Mouse (Mus musculus): ENCODE results near the gene H2-Eb1.
"Not testable (repeated sequence)": the region's sequence is repeated elsewhere in the genome, so short reads cannot be mapped to it uniquely, and the experiment has no call there.

Gene H2-Eb1

GRCm38 (mm10) chr17:34288131-34288530 is 17.5 kb upstream of the H2-Eb1 start:
- DNase-seq (ENCODE audit: low spot score in 2 of 2), result no peak

- peak; percentile 61 to 64 for DNase-seq (ENCODE audit: low spot score in 2 of 2)
These were observed 14.1 kb upstream of the H2-Eb1 start for GRCm38 (mm10) chr17:34291609-34292008.

- DNase-seq (ENCODE audit: low spot score in 2 of 2), result no peak
These were observed 13.1 kb upstream of the H2-Eb1 start for GRCm38 (mm10) chr17:34292570-34292969.

GRCm38 (mm10) chr17:34293533-34293932 is 12.1 kb upstream of the H2-Eb1 start:
- peak in 1 of 2 experiments; percentile 29 for DNase-seq (ENCODE audit: low spot score in 2 of 2)

- no peak for DNase-seq (ENCODE audit: low spot score in 2 of 2)
These were observed 11.4 kb upstream of the H2-Eb1 start for GRCm38 (mm10) chr17:34294249-34294648.

GRCm38 (mm10) chr17:34295307-34295706 is 10.4 kb upstream of the H2-Eb1 start:
- DNase-seq (ENCODE audit: low spot score in 2 of 2), result no peak

- peak; percentile 85 for DNase-seq (ENCODE audit: low spot score in 2 of 2)
These were observed 9.5 kb upstream of the H2-Eb1 start for GRCm38 (mm10) chr17:34295891-34296794.

- no peak for DNase-seq (ENCODE audit: low spot score in 2 of 2)
These were observed 6.3 kb upstream of the H2-Eb1 start for GRCm38 (mm10) chr17:34299356-34299755.

GRCm38 (mm10) chr17:34300071-34300470 is 5.6 kb upstream of the H2-Eb1 start:
- DNase-seq (ENCODE audit: low spot score in 2 of 2), result no peak

- peak in 1 of 2 experiments; percentile 32 for DNase-seq (ENCODE audit: low spot score in 2 of 2)
These were observed 4.7 kb upstream of the H2-Eb1 start for GRCm38 (mm10) chr17:34300691-34301566.

- no peak for DNase-seq (ENCODE audit: low spot score in 2 of 2)
These were observed 3.9 kb upstream of the H2-Eb1 start for GRCm38 (mm10) chr17:34301670-34302190.

- DNase-seq (ENCODE audit: low spot score in 2 of 2), result no peak
These were observed 1.9 kb upstream of the H2-Eb1 start for GRCm38 (mm10) chr17:34303789-34304188.

GRCm38 (mm10) chr17:34304751-34305150 is 916 bp upstream of the H2-Eb1 start:
- DNase-seq (ENCODE audit: low spot score in 2 of 2), result peak; percentile 78 to 82

- DNase-seq (ENCODE audit: low spot score in 2 of 2), result no peak
These were observed 740 bp downstream of the H2-Eb1 start for GRCm38 (mm10) chr17:34306407-34306806.

GRCm38 (mm10) chr17:34307216-34307615 is 1.5 kb downstream of the H2-Eb1 start:
- no peak for DNase-seq (ENCODE audit: low spot score in 2 of 2)

- DNase-seq (ENCODE audit: low spot score in 2 of 2), result no peak
These were observed 2.5 kb downstream of the H2-Eb1 start for GRCm38 (mm10) chr17:34308161-34308560.

- no peak for DNase-seq (ENCODE audit: low spot score in 2 of 2)
These were observed 3.6 kb downstream of the H2-Eb1 start for GRCm38 (mm10) chr17:34309225-34309624.

- DNase-seq (ENCODE audit: low spot score in 2 of 2), result peak; percentile 57 to 64
These were observed 4.2 kb downstream of the H2-Eb1 start for GRCm38 (mm10) chr17:34309683-34310385.

- not testable (repeated sequence) for DNase-seq (ENCODE audit: low spot score in 2 of 2)
These were observed 4.9 kb downstream of the H2-Eb1 start for GRCm38 (mm10) chr17:34310526-34310925.

- DNase-seq (ENCODE audit: low spot score in 2 of 2), result no peak
These were observed 6.5 kb downstream of the H2-Eb1 start for GRCm38 (mm10) chr17:34312185-34312584.

- peak; percentile 47 to 59 for DNase-seq (ENCODE audit: low spot score in 2 of 2)
These were observed 7.7 kb downstream of the H2-Eb1 start for GRCm38 (mm10) chr17:34313393-34313792.

- no peak for DNase-seq (ENCODE audit: low spot score in 2 of 2)
These were observed 8.6 kb downstream of the H2-Eb1 start for GRCm38 (mm10) chr17:34314286-34314685.
